Mouse (Mus musculus): ENCODE measurements at regions not wholly inside any gene's neighbourhood (a gene's known extent, or its start where the extent isn't known, plus 50 kb on each side); places are given as distances from the start of the nearest gene placed in this dataset.

DNA sequence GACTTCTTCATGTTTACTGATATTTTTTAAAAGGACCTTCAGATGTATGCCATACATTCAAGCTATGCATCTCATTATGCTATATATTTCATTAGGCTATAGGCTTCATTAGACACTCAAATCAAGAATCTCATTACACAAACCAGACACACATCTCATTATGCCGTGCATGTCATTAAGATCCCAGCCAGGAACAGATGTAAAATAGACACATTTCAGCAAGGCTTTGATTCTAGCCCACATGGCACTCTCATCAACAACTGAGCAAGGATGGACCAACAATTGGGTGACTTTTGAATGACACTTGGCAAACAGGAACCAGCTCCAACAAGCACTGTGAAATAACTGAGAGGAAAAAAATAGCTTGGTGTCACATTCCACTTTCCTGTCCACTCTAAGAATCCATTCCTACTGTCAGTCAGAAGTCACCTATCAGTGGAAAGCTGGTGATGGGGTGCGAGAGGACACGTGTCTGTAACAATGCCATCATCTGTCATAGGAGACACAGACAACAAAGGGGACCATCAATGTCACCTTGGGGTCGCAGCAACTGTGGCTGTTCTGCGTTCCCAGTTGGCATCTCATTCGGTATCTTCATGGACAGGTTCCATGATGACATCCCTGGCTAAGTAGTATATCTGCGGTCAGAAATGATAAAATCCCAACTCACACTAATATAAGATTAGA is 466.0 kb downstream of the Epha4 start:
- DNase-seq (ENCODE audit: low spot score in 2 of 2): no peak

DNA sequence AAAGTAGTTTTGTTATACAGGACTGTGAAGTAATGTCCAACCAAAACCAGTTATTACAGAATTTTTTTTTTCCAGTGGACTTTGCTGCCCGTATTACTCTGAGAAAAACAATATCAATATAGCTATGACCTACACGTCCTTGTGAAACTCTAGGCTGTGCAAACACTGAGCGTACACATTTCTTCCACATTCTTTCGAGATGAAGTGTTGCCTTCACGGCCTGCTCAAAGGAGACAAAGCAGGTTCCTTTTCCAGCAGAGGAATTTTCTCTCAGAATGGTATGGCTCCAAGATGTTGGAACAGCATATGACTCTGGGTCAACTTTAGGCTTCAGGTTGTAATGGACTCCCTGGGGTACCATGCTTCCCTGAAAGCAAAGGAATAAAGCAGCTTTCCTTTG is 463.6 kb downstream of the Epha4 start:
- no peak for DNase-seq (ENCODE audit: low spot score in 2 of 2)

DNA sequence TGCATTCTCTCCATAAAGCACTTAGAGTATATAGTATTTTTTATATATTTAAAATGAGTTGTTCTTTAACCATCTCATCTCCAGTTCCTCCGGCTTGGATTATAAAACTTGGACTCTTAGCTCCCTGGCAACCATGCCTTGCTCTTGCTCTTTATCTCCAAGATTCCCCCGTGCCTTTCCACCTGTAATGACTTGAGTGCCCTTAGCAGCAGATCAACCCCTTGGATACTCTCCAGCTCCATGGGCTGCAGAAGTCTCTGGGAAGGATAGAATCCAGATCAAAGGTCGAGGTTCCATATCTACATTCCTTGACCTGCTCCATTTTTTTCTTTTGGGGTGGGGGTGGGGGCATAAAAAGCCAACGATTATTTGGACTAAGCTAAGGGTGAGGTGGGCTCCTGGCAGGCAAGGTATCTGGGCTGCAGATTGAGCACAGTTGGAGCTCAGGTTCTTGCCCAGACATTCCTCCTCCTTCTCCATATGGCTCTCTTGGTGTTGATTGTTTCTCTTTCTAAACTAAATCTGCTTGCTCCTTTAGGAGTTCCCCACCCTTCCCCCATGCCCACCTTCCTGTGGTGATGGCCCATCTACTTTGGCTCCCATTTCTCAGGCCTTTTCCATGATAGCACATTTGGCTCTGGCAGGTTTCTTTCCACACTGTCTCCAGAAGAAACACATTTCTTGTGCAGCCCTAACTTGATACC is 460.9 kb downstream of the Epha4 start:
- DNase-seq (ENCODE audit: low spot score in 2 of 2): peak in 1 of 2 experiments; percentile 32

DNA sequence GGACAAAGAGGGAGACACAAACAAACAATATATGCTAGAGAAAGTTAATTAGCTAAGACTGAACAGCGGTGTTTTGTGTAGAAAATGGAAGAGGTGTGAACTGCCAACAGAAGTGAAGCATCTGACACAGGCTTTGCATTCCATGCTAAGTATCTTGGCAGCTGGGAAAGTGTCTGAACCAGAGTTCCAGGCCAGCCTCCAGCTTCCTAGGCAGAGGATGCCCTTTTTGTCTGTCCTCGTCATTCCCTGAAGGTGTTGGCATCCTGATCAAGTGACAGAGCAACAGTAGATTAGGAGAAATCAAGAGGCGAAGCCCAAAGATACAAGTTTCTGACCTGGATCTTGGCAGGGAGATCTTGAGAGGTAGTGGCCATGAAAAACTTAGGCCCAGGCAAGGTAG is 452.4 kb downstream of the Epha4 start:
- no peak for DNase-seq (ENCODE audit: low spot score in 2 of 2)

DNA sequence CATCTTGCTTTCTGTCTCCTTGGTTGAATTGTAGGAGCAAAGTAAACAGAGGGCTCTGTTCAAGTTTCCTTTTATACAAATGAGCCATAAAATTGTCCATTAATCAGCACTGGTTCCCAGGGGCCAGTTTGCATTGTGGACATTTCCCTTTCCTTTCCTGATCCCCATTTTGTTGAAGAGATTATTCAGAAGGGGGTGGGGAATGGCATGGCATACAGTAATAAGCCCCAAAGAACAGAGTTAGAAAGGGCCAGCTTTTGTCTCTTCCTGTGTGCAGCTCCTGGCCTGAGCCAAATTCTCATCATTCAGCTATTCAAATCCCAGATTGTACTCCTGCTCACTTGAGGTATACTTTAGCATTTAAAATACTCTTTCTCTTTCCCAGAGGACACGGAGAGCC is 441.8 kb downstream of the Epha4 start:
- no peak for DNase-seq (ENCODE audit: low spot score in 2 of 2)

DNA sequence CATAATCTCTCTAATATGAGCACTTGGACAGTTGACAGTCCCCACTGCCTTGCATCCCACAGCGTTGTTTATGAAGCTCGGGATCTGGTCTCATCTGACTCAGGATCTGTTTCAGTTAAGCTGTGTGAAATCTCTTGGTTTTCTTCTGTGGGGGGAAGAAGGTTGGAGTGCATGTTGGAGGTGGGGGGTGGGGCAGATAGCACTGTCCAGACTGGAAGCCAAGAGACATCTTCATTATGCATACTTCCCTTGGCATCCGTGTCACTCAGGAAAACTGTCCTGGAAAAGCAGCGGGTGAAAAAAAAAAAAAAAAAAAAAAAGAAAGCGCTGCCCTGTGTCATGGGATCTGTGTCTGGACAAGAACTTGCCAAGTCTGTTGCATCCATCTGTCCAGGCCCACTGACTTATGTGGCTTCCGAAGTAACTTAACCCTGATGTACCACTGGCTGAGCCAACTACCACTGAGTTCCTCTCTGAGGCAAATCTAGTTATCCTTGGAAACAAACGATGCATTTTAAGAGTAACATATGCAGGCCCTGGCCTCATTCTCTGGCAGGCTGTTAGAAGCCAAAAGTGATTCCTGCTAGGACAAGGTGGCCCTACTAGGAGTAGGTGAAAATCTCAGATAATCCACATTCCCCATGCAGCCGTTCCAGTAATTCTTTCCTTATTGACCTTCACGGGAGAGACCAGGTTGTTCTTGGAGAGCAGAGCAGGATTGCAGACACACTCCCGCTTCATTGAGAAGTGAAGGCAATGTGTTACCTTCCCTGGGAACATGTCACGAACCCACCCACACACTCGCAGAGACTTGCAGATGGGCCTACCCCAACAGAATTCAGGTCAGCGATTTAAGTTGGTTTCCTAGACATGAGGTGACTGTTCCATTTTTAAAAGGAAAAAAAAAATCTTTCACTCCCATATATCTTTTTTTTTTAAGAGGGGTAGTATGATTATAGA is 439.7 kb downstream of the Epha4 start:
- DNase-seq (ENCODE audit: low spot score in 2 of 2): peak in 1 of 2 experiments; percentile 39

DNA sequence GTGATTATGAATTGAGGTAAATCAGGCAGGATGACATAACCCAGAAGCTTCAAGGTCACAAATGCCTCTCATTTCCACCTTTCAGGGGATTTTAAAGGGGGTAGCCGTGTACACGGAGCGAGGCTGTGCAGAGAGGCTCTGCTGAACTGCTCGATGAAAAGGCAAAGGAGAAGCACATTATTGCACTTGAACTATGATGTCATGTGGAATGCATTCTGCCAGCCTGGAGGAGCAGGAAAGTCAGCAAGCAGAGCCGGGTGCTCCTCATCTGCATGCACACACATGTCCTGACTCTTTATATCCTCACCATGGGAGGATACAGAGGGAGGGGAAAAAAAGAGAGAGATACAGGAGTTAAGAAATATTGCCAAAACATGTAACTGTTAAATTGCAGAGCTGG is 434.1 kb downstream of the Epha4 start:
- DNase-seq (ENCODE audit: low spot score in 2 of 2): no peak

DNA sequence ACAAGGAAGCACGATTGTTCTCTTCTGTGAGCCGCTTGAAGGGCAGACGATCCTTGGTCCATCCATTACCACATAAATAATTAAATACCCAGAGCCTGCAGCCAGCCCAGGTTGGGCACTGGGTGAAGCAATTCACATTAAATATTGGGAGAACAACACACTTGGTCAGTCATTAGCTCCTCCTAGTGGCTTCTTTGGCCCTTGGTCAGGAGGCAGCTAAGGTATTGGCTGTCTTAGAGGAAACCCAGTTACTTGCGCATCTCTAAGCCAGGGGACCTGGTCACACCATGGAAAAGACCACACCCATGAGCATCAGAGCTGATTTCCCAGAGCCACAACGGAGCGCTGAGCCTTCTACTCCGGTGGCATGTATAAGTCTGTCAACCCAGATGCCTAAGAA is 433.2 kb downstream of the Epha4 start:
- peak in 1 of 2 experiments; percentile 8 for DNase-seq (ENCODE audit: low spot score in 2 of 2)

DNA sequence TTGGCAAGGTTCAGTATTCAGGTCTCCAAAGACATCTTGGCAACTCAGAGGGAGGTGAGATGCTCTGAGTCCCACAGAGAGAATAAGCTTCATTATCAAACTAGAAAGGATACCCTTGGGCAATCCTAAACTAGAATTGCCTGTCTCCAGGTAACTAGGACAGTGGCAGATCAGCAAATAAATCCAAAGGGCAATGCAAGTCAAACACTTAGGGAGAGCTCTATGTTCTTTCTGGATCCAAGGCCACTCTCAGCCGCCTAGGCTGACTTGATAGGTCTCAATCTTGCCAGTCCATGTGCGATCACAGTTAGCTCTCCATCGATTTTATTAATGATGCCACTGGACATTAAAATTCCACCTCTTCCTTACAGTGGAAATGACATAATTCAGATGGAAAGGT is 432.5 kb downstream of the Epha4 start:
- DNase-seq (ENCODE audit: low spot score in 2 of 2): no peak

DNA sequence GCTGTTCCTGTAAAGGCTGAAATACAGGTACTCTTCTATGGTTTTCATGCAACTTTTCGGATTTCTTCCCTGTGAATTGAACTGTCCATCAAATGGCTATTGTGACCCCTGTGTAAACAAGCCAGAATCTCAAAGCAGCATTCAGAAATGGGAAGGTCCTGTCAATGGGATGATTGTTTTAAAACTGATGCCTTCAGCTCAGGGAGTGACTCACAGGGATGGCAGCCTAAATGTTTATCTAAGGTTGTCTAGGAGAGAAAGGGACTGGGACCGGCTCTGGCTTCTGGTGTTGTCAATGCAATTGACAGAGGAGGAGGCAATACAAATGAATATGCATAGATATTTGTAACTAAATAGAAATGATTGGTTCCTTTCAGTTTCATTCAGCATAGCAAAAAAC is 421.3 kb downstream of the Epha4 start:
- DNase-seq (ENCODE audit: low spot score in 2 of 2): no peak

DNA sequence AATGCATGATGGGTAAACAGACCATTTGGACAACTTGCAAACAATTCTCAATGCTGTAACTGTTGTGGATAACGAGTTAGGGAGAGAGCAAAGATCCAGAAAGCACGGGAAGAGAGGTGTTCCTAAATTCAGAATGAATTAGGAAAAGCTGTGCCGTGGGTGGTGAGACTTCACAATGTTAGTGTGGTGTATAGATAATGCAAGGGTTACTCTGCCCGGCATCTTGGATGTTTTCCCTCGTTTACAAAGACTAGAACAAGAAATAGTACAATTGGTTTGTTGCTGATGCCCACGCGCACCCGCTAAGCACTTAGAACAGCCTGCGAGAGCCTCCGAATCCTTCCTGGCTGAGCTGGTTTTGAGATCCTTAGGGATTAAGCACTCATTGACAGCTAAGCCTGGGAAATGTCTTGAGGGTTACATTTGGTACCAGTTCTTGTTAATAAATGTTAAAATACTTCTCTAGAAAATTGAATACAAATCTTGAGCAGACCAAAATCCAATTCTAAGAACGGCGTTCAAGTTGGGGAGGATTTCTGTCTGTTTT is 413.1 kb downstream of the Epha4 start:
- no peak for DNase-seq (ENCODE audit: low spot score in 2 of 2)

DNA sequence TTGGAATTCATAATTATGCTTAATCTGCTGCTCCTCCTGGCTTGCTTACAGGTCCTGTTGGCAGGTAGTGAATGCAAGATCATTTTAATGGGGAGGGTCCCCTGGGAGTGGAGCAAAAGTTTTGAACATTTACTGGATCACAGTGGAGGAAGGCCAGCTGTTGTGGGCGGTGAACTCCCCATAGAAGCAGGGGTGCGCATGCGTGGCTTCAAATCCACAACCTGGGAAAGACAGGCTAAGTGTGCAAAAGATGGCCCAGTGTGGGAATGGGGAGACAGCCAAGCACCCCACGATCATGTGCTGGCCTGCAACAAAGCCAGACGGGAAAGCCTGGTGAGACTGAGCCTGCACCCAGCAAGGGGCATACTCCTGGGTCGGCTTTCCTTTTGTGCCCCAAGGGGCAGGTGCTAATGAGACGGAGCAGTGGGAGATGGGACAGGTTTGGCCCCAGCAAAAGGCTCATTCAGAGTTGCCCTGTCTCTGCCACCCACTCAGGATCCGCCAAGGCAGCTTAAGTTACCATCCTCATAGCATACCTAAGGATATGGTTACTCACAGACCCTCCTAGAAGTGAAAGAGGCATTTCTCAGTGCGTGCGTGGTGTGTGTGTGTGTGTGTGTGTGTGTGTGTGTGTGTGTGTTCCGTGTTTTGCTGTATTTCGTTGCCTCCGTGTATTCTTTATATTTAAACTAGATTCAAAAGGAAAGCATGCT is 412.3 kb downstream of the Epha4 start:
- peak in 1 of 2 experiments; percentile 18 for DNase-seq (ENCODE audit: low spot score in 2 of 2)

DNA sequence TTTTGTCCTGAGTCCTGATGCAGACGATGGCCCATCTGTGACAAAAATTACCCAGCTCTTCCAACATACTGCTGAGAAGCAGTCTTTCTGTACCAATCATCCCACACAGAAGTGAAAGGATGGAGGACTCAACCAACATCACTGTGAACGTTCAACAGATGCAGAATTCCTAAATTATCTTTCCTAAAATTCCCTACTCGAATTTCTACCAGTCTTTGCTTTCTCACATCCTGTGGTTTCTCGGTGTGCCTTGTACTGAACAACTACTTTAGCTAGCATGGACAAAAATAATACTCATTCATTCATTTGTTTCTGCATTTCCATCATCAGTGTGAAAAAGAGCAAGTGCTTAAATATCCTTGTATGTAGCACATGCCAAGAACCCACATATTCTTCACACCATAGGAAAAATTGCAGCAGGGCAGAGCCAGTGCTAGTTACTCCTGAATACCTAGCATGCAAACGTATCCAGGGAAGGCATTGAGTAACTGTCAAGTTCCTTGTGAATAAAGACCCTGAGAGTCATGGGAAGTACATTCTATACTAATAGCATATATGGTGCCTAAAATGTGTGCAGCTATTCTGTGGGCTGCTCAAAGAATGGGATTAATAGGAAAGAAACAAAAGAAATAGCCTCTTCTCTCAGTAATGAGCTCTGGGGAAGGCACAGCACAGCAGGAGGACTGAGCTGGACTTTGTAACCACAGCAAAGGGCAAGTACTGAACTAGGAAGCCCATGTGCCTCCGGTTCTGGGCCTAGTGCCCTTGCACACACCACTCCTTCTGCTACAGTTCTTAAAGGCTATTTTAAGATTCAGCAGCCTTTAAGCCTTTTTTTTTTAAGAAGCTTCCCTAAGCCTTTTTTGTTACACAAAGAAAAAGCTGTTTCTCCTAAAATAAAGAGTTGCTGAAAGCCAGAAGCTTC is 404.8 kb downstream of the Epha4 start:
- no peak for DNase-seq (ENCODE audit: low spot score in 2 of 2)

DNA sequence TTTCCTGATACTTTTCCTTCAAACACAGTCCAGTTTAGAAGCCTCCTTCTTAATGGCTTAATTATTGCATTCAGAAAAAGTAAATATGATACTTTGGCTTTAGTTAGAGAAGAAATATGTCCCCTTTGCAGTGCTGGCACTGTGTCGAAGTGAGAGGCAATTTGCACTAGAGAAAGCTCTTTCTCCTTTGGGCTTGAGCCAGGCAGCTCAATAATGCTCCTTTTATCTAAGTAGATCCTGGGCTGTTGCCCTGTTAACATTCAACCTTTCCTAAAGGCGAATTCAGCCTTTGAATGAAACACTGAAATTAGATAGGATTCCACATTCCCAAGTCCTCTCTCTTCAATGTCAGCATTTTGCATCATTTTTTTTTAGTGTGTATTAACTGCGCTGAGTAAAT is 386.5 kb downstream of the Epha4 start:
- DNase-seq (ENCODE audit: low spot score in 2 of 2): no peak

DNA sequence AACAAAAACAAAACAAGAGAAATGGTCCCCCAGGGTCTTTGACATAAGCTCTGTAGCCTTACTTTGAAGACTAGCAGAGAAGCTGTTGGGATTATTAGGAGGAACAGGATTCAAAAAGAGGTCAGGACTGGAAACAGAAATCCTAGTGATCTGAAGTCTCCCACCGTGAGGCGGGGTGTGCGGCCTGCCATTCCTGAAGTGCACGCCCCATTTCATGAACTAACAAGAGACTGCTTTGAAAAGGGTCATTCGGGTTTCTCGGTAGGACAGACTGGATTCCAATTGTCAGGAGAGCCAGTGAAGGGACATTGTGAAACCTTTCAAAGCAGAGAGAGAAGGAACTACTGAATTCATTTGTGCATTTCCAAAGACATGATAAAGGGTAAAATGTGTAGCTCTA is 377.2 kb downstream of the Epha4 start:
- DNase-seq (ENCODE audit: low spot score in 2 of 2): no peak

DNA sequence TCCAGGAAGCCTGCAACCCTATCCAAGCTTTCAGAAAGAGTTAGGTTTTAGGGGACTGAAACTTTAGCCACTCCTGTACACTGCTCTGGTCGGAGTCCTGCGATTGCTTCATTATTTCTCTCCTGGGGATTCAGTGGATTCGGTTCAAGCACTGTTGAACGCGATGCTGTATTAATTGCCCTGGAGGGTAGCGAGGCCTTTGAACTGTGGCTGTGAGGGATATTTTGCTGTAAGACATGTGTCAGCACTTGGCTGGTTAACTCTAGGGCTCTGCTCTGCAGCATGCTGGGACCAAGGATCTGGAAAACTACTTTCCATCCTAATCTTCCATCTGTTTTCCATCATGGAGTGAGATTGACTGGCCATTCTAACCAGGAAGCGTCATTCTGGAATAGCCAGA is 374.0 kb downstream of the Epha4 start:
- no peak for DNase-seq (ENCODE audit: low spot score in 2 of 2)

DNA sequence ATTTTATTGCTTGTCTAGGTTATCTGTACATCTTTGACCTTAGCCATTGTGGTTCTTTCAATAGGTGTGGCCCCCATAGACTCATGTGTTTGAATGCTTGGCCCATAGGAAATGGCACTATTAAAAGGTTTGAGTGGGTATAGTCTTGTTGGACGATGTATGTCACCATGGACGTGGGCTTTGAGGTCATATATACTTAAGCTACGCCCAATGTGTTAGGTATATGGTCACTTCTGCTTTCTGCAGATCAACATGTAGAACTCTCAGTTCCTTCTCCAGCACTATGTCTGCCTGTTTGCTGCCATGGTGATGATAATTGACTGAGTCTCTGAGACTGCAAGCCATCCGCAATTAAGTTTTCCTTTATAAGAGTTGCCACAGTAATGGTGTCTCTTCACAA is 366.8 kb downstream of the Epha4 start:
- no peak for DNase-seq (ENCODE audit: low spot score in 2 of 2)

DNA sequence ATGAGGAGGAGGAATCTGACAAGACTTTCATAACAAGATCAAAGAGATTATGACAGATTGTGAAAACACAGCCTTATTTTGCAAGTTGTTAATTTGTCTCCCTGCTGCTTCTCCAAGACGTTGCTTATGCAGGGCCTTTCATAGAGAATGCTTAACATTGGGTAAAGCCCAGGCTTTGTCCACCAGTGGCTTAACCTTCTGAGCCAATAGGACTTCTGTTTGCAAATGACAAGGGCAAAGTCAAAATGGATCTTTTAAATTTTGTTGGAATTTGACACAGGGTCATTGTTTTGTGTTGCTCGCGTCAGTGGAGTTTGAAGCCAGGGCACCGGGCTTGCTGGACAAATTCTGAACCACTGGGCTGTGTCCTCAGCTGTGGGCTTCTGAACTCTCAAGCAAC is 346.6 kb downstream of the Epha4 start:
- no peak for DNase-seq (ENCODE audit: low spot score in 2 of 2)

DNA sequence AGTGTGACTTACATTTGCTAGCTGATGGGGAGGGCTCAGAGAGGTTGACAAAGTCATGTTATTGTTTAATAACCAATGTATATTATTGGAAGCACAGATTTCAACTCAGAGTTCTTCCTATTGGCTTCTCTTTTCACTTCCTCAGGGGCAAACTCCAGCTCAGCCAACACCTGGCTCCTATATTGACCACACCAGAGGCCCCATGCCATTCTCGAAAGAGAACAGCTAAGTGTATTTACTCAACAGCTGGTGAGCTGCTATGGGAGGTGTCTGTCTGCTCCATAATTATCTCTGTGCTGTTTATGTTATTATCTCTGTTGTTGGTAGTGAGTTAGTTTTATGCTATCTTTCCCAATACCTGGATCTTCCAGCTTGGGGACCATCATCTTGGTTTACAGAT is 342.4 kb downstream of the Epha4 start:
- DNase-seq (ENCODE audit: low spot score in 2 of 2): no peak

DNA sequence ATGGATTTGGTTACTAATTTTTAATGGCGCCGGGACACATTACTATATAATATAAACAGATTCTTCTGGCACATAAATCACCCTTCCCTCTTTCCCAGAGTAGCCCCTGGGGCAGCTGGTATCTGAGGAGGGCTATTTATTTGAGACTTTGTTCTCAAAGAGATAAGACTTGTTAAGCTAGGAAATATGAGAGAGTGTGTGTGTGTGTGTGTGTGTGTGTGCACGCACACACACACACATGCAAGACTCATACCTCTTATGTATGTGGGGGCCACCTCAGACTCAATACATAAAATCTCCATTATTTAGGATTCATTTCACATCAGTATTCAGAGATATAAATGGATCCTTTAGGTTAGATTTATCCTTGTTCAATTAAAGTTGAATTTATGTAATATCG is 340.1 kb downstream of the Epha4 start:
- no peak for DNase-seq (ENCODE audit: low spot score in 2 of 2)

Data from cerebellum, postnatal 4 days (tissue).